Mouse (Mus musculus): ENCODE data around the gene Galp.
"Not testable (repeated sequence)": the region's sequence is repeated elsewhere in the genome, so short reads cannot be mapped to it uniquely, and the experiment has no call there.

Gene Galp

DNA sequence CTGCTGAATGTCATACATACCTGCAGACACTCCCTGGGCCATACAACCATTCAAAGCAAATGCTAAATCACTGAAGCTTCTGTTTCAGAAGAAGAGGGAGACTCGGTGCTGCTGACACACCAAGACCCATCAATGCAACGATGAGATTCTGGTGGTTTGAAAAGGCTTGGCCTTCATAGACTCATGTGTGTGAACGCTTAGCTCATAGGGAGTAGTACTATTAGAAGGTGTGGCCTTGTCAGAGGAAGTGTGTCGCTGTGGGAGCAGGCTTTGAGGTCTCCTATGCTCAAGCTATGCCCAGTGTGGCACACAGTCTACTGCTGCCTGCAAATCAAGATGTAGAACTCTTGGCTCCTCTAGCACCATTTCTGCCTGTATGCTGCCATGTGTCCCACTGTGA lies 60.5 kb downstream of the Galp start:
- DNase-seq (ENCODE audit: low spot score in 2 of 2), result no peak

DNA sequence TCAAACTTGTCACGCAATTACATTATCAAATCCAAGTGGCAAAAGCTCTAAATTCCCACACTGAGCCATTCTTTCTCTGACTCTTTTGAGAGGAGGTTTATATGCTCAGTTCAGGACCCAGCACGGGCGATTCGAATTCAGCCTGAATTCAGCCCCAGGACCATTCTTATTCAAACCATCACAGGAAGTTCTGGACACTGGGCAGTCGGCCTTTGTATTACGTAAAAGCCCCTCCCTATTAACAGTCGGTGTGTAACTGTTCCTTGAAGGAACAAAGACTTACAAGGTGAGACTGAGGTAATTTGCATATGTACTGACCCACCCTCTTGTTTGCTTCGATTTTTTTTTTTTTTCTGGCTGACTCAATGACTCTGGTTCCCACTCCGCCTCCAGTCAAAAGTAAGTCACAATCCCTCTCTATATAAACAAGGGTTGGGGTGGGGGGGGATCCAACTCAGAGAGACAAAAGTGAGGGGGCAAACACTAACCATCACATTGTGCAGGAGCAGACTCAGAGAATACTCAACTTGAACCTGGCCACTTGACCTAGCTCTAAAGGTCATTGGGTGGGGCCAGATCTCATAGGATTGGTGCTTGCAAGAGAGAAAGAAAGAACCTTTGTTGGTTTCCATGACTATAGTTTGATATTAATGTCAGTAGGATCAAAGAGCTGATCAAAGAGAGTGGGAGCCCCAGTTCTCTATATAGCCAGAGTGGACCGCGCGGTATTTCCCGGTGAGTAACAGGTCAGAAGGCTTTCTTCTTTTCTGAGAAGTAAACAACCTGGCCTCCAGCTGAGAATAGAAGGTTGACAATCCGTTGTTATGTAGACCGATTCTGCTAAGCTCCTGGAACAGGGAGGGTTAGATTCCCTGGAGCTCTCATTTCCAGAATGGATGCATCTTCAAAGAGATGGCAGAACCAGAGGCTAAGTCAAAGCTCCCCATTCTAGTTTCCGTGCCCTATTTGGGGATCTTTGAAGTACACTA lies 61.6 kb downstream of the Galp start:
- DNase-seq (ENCODE audit: low spot score in 2 of 2), result no peak

DNA sequence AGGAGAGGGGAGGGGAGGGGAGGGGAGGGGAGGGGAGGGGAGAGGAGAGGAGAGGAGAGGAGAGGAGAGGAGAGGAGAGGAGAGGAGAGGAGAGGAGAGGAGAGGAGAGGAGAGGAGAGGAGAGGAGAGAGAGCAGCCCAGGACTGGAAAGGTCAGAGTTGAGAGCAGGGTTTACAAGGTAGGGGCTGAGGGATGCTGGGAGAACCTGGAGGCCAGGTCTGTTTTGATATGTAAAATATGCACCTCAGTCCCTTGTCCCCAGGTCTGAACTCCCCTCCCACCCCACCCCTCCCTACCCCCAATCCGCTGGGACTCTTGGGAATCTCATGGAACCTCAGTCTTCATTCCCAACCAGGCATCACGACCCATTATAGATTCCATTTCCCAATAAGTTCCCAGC lies 63.1 kb downstream of the Galp start:
- DNase-seq (ENCODE audit: low spot score in 2 of 2), result not testable (repeated sequence)

DNA sequence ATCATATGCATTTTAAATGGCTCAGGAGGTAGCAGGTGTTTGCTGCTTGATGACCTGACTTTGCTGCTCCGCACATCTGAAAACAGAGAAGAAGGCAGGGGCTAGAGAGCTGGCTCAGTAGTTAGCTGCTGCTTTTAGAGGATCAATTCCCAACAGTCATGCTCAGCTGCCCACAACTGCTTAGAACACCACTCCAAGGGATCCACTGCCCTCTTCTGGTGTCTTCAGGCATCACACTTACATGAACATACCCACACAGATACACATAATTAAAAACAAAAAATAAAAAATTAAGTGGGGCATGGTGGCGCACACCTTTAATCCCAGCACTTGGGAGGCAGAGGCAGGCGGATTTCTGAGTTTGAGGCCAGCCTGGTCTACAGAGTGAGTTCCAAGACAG lies 65.2 kb downstream of the Galp start:
- DNase-seq (ENCODE audit: low spot score in 2 of 2), result no peak

DNA sequence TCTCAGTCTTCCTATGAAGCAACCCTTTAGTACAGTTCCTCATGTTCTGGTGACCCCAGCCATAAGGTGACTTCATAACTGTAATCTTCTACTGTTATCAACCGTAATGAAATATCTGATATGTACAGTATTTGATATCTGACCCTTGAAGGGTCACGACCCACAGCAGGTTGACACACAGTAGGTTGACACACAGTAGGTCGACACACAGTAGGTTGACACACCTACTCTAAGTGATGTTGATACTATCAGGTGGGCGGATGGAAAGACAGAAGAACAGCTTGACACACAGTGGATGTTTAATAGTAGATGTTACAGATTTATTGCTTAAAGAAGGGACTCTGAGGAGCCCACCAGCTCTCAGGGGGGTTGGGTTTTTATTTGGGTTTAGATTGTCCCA lies 66.1 kb downstream of the Galp start:
- no peak for DNase-seq (ENCODE audit: low spot score in 2 of 2)

DNA sequence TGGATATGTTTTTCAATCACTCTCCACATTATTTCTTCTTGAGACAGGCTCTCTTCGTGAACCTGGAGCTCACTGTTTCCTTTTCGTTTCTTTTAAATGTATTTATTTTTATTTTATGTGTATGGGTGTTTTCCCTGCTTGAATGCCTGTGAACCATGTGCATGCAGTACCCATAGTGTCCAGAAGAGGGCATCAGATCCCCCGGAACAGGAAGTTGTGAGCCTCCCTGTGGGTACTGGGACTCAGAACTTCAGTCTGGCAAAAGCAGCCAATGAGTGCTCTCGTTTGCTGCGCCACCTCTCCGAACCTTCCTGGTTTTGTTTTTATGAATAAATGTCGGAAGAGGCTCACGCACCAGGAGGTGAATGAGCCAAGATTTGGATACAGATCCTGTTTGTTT lies 68.8 kb downstream of the Galp start:
- no peak for DNase-seq (ENCODE audit: low spot score in 2 of 2)
